Mouse (Mus musculus) layer of hippocampus, adult 9-10 months (tissue): ENCODE results near the gene Cgrrf1.

Experiments used
- DNase-seq: peaks from one replicate; pipeline ENCODE4 v3.0.0; 2022; ENCODE audit warnings: low spot score

Gene Cgrrf1

DNA sequence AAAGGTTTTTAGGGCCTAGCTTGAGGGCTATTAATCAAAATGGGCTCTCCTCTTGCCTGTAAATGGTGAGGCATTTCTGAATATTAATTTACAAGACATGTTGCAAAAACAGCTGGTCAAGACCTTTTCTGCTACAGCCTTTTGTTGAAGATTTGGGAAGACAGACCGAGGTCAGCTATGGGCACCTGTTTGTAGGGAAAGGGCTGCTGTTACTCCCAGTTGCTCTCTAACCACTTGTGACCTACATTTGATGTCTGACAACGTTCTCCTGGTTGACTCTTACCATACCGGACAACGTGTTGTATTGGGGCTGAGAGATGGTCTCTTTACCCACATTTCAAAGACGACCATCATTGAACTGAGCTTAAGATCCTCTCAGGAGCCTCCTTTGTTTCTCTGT, 66.0 kb downstream of the Cgrrf1 start:
- DNase-seq, result no peak

DNA sequence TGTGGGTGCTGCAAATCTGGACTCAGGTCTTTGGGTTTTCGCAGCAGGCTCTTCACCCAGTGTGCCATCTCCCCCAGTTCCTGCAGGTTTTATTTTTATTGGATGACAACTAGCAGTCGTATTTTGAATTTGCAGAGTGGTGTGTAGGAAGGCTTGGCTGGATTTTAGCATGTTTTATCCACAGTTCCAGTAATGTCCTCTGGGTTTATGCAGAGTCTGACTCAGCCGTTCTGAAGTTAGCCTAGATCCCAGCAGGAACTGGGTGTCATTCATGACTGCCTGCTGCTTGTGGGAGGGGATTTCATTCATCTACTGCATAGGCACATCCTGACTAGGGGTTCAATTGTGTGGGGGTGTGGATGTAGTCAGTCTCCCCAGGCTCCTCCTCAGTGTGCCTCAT, 66.7 kb downstream of the Cgrrf1 start:
- no peak for DNase-seq

DNA sequence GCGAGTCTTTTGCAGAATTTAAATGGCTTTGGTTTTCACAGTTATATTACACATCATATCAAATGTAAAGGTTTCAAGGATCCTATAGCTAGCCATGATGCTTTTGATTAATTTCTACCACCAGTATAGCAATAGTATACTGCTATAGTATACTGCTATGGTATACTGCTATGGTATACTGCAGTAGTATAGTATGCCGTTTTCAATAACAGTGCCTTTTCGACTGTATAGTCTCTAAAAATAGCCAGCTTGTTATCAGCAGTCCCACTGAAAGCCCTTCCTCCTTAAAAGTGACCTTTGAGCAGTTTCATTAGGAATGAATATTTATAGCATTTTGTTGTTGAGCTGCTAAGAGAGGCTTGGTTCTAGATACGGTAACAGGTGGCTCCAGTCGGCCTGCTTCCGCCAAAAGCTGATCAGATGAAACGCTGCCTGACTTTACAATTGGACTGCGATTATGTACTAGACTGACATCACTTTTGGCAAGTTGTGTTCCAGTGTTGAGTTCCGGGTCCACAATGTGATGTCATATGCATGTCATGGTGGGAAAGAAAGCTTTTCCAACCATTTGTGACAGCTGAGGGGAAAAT, 70.7 kb downstream of the Cgrrf1 start:
- DNase-seq, result no peak
